Mouse (Mus musculus) CH12.LX (cell line): Measurements from ENCODE around the gene Aco2. TPM values are rescaled to one million over a fixed set of nuclear protein-coding genes. Genes with fewer than 3 reads are reported as not detected.
A peak's percentile ranks its signal among the peaks of the same experiment; 100 is the strongest.

Source experiments
- DNase-seq: peaks from one replicate; pipeline ENCODE4 v3.0.0-alpha.2; 2013; ENCODE audit errors: extremely low read depth
- H3K27ac ChIP-seq: 2 replicates; pipeline ENCODE4 v1.5.1; 2012; ENCODE audit warnings: low read depth, mild to moderate bottlenecking, control low read depth, moderate library complexity; ENCODE audit not compliant: insufficient read depth
- H3K27me3 ChIP-seq: replicated peaks from 2 replicates; pipeline ENCODE3; 2012; ENCODE audit warnings: inconsistent platforms
- H3K36me3 ChIP-seq, 2 experiments: replicated peaks in 1 of 2; 2 replicates each; pipeline versions ENCODE3 to v1.6.1; 2012; ENCODE audit warnings: inconsistent platforms in 1 of 2, low read length in 1 of 2, mild to moderate bottlenecking in 1 of 2, mixed read lengths in 1 of 2, moderate library complexity in 1 of 2; ENCODE audit not compliant: control insufficient read depth in 1 of 2, insufficient read depth in 1 of 2
- H3K4me1 ChIP-seq, 2 experiments: 2 replicates each; pipeline ENCODE4 v1.6.1; 2012; ENCODE audit warnings: inconsistent platforms in 1 of 2, moderate library complexity in 1 of 2; ENCODE audit not compliant: insufficient read depth in 2 of 2, control insufficient read depth in 1 of 2
- H3K4me2 ChIP-seq: 2 replicates; pipeline ENCODE4 v1.6.1; 2012; ENCODE audit warnings: low read depth, mild to moderate bottlenecking, control low read depth; ENCODE audit not compliant: poor library complexity, insufficient read depth, severe bottlenecking
- H3K4me3 ChIP-seq, 3 experiments: fragments of 150-350 bp in 1 of 3; sonication (generic) in 1 of 3; replicated peaks in 1 of 3; 2 replicates each; pipeline versions ENCODE3 to v1.5.1; 2011 to 2012; ENCODE audit warnings: low read depth in 2 of 3, low read length in 2 of 3, mild to moderate bottlenecking in 2 of 3, moderate library complexity in 2 of 3, control low read depth in 1 of 3, improper control_type of control experiment in 1 of 3, inconsistent platforms in 1 of 3, mixed read lengths in 1 of 3; ENCODE audit not compliant: poor library complexity in 1 of 3
- H3K79me2 ChIP-seq: replicated peaks from 2 replicates; pipeline ENCODE4 v1.6.1; 2012; ENCODE audit warnings: mild to moderate bottlenecking, moderate library complexity; ENCODE audit not compliant: control insufficient read depth, poor library complexity, insufficient read depth, severe bottlenecking; ENCODE audit errors: extremely low read depth
- H3K9ac ChIP-seq: 2 replicates; pipeline ENCODE4 v1.6.1; 2012; ENCODE audit warnings: low read depth, mild to moderate bottlenecking, control low read depth, moderate library complexity; ENCODE audit not compliant: insufficient read depth
- H3K9me3 ChIP-seq: replicated peaks from 2 replicates; pipeline ENCODE3; 2012; ENCODE audit warnings: low read length, inconsistent platforms, mixed read lengths
- BHLHE40 ChIP-seq: IDR thresholded peaks from 2 replicates; pipeline ENCODE4 v1.6.1; 2011; ENCODE audit warnings: mild to moderate bottlenecking, low read depth, low read length, improper control_type of control experiment
- CHD1 ChIP-seq: IDR thresholded peaks from 2 replicates; pipeline ENCODE4 v1.6.1; 2012; ENCODE audit warnings: low read depth, low read length, improper control_type of control experiment, inconsistent platforms
- CHD2 ChIP-seq: IDR thresholded peaks from 2 replicates; pipeline ENCODE4 v1.6.1; 2011; ENCODE audit warnings: low read length, improper control_type of control experiment
- E2F4 ChIP-seq: IDR thresholded peaks from 2 replicates; pipeline ENCODE4 v1.6.1; 2011; ENCODE audit warnings: low read depth, low read length, improper control_type of control experiment; ENCODE audit not compliant: insufficient replicate concordance
- ELF1 ChIP-seq: IDR thresholded peaks from 2 replicates; pipeline ENCODE4 v1.6.1; 2014; ENCODE audit warnings: low read depth, mild to moderate bottlenecking, inconsistent platforms, low read length, improper control_type of control experiment
- EP300 ChIP-seq: IDR thresholded peaks from 2 replicates; pipeline ENCODE4 v1.6.1; 2011; ENCODE audit warnings: low read length, improper control_type of control experiment
- GABPA ChIP-seq: IDR thresholded peaks from 2 replicates; pipeline ENCODE4 v1.6.1; 2012; ENCODE audit warnings: low read depth, low read length, improper control_type of control experiment, inconsistent platforms; ENCODE audit not compliant: insufficient replicate concordance
- HCFC1 ChIP-seq: IDR thresholded peaks from 2 replicates; pipeline ENCODE4 v1.6.1; 2012; ENCODE audit warnings: low read depth, mild to moderate bottlenecking, inconsistent platforms, low read length, improper control_type of control experiment
- IRF4 ChIP-seq: IDR thresholded peaks from 2 replicates; pipeline ENCODE4 v1.6.1; 2014; ENCODE audit warnings: low read depth, mild to moderate bottlenecking, inconsistent platforms, low read length, improper control_type of control experiment
- JUN ChIP-seq: IDR thresholded peaks from 2 replicates; pipeline ENCODE4 v1.6.1; 2011; ENCODE audit warnings: low read depth, mild to moderate bottlenecking, low read length, improper control_type of control experiment, moderate library complexity; ENCODE audit not compliant: insufficient read depth
- KAT2A ChIP-seq: IDR thresholded peaks from 2 replicates; pipeline ENCODE4 v1.6.1; 2012; ENCODE audit warnings: low read length, improper control_type of control experiment, inconsistent platforms; ENCODE audit not compliant: insufficient replicate concordance
- MXI1 ChIP-seq: IDR thresholded peaks from 2 replicates; pipeline ENCODE4 v1.6.1; 2011; ENCODE audit warnings: mild to moderate bottlenecking, low read depth, low read length, improper control_type of control experiment
- MYC ChIP-seq: IDR thresholded peaks from 2 replicates; pipeline ENCODE4 v1.6.1; 2011; ENCODE audit warnings: low read depth, mild to moderate bottlenecking, improper control_type of control experiment, low read length
- NELFE ChIP-seq: IDR thresholded peaks from 2 replicates; pipeline ENCODE4 v1.6.1; 2011; ENCODE audit warnings: low read depth, low read length, improper control_type of control experiment
- NRF1 ChIP-seq: IDR thresholded peaks from 2 replicates; pipeline ENCODE4 v1.6.1; 2014; ENCODE audit warnings: low read depth, mild to moderate bottlenecking, inconsistent platforms, low read length, improper control_type of control experiment, moderate library complexity
- POLR2A ChIP-seq: IDR thresholded peaks from 2 replicates; pipeline ENCODE4 v1.6.1; 2011; ENCODE audit warnings: low read depth, mild to moderate bottlenecking, improper control_type of control experiment, low read length
- POLR2AphosphoS2 ChIP-seq: IDR thresholded peaks from 2 replicates; pipeline ENCODE4 v1.6.1; 2011; ENCODE audit warnings: low read depth, low read length, improper control_type of control experiment
- UBTF ChIP-seq: IDR thresholded peaks from 2 replicates; pipeline ENCODE4 v1.6.1; 2012; ENCODE audit warnings: low read depth, mild to moderate bottlenecking, inconsistent platforms, low read length, improper control_type of control experiment, moderate library complexity
- USF1 ChIP-seq: IDR thresholded peaks from 2 replicates; pipeline ENCODE4 v1.6.1; 2014; ENCODE audit warnings: low read depth, mild to moderate bottlenecking, inconsistent platforms, low read length, improper control_type of control experiment
- ZKSCAN1 ChIP-seq: IDR thresholded peaks from 2 replicates; pipeline ENCODE4 v1.6.1; 2012; ENCODE audit warnings: low read depth, inconsistent platforms, low read length, improper control_type of control experiment, borderline replicate concordance
- ZMIZ1 ChIP-seq: IDR thresholded peaks from 2 replicates; pipeline ENCODE4 v1.6.1; 2012; ENCODE audit warnings: low read depth, mild to moderate bottlenecking, inconsistent platforms, low read length, improper control_type of control experiment
- ZNF384 ChIP-seq: IDR thresholded peaks from 2 replicates; pipeline ENCODE4 v1.6.1; 2012; ENCODE audit warnings: low read depth, low read length, improper control_type of control experiment, inconsistent platforms
- dilution Hi-C: fragments of 300-500 bp; cut with MboI; formaldehyde crosslinking; loops from 2 replicates; pipeline ENCODE4 v1.14.3; 2020; ENCODE audit warnings: low sequenced_read_pairs; ENCODE audit not compliant: extremely low pct_unique_long_range_greater_than_20kb, extremely low pct_ligation_motif_present
- in situ Hi-C: fragments of 300-500 bp; cut with MboI; formaldehyde crosslinking; loops from 3 replicates; pipeline ENCODE4 v1.14.3; 2019; ENCODE audit warnings: low sequenced_read_pairs, low pct_ligation_motif_present, low pct_unique_long_range_greater_than_20kb, mixed read lengths
- polyA plus RNA-seq: library from polyadenylated mRNA; unstranded; fragments of >175 nt; gene quantifications from 2 replicates; pipeline ENCODE4 v1.2.1, GENCODE M21; 2012; ENCODE audit warnings: low read depth; ENCODE audit not compliant: insufficient read length
- total RNA-seq, 2 experiments: library from RNA; depleted of rRNA; stranded (reverse); fragments of 300-350 nt in 1 of 2; fragments of >200 nt in 1 of 2; gene quantifications; 2 replicates each; pipeline ENCODE4 v1.2.3; 2012 to 2014

Aco2 gene
- total and polyA plus RNA-seq, 3 experiments: 150 to 205 (median 190) TPM

DNA sequence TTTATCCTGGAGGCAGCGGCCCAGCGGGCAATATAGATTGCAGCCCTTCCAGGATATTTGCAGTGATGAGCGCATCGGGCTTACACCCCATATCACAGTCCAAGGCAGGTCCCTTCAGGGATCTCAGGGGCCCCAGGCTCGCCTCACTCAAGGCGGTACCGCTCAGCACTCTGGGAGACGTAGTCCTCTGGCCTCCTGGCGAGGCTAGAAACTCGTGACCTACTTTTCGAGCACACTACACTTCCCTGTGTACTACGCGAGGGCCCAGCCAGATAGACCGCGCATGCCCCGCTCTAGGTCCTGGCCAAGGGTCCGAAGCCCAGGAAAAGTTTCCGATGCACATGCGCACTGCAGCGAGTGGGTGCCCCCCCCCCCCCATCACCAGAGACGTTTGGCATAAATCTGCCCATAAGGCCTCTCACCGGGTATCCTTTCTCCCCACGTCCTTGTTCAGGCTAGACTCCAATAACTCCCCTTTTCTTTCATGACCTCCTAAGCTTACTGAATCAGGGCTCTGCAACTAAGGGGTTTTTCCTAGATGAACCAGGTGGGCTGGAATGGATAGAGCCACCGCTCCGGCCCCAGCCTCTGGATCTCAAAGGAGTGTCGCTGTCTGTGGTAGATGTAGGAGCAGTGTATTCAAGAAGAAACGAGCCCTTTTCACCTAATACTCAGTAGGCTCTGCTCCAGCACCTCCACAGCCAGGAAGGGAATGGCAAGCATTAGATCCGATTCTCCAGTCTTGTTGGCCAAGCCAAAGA is 15.9 kb upstream of the Aco2 start:
- in situ Hi-C loops (no loop called here), dilution Hi-C loops (no loop called here)
- Histone ChIP-seq H3K9me3 (no peaks in the 10 kb centered on the region), H3K4me3 (peak overlapping the region; percentile 74 to 89 (median 89)), H3K9ac (peak overlapping the region; percentile 85), H3K79me2 (peaks cover 43% of the 10 kb centered on the region), H3K4me1 (peaks cover 3 to 27% of the 10 kb centered on the region in 2 experiments; a peak in 2 of 4 replicates), H3K27me3 (no peaks in the 10 kb centered on the region), H3K4me2 (peak overlapping the region; percentile 58), H3K36me3 (peaks cover 18 to 38% of the 10 kb centered on the region in 2 experiments), H3K27ac (peak overlapping the region; percentile 50; the same call in 1 of the 2 replicates)
- peak; percentile 96 for DNase-seq
- TF ChIP-seq ZKSCAN1 (no peak), KAT2A (peak; percentile 86; the same call in 1 of the 2 replicates), UBTF (no peak), EP300 (no peak), POLR2AphosphoS2 (no peak), MYC (no peak; the same call in 1 of the 2 replicates), ZMIZ1 (no peak), NELFE (no peak), MXI1 (peak; percentile 47; the same call in 1 of the 2 replicates), USF1 (no peak), GABPA (peak; percentile 8; the same call in 1 of the 2 replicates), BHLHE40 (peak; percentile 38; the same call in 1 of the 2 replicates), IRF4 (no peak), JUN (no peak), CHD2 (no peak), ZNF384 (no peak), ELF1 (peak; percentile 67), POLR2A (peak; percentile 58; the same call in 1 of the 2 replicates), CHD1 (no peak), HCFC1 (peak; percentile 97), E2F4 (no peak), NRF1 (peak; percentile 97)
